Mouse (Mus musculus): ENCODE data around the gene Rbm42. TPM values are rescaled to one million over a fixed set of nuclear protein-coding genes. Genes with fewer than 3 reads are reported as not detected.

The Rbm42 gene
- total RNA-seq, 2 experiments from 2014 or later: 69.5 to 72.6 TPM

DNA sequence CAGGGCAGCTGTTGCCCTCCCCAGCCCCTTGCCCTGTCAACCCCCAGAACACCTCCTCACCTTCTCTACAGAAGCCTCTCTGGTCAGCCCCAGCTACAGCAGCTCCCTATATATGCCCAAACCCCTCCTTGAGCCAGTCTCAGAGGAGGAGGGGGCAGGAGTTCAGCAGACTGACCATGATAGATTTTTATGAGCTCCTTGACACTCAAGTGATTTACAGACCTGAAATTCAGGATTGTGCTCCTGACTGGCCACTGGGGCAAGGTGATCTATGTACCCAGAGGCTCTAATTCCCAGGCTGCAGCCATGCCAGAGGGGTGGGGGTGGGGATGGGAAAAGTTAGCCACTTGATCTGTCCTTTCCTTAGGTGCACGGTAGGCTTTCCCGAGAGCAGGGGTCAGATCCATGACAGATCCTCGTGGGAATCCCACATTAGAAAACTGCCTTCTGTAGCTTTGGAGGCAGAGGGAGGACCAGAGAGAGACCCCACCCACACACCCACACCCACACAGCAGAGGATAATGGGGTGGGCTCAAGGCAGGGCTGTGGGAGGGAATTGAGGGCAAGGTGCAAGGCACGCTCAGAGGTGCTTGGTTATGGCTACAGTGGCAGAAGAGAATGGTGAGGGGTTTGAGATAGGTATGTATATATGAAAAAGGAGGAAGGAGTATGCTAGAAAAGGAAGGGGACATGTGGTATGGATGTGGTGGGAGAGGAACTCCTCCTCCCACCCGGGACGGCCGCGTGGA, 37.3 kb downstream of the Rbm42 start, which contains the start of gene Upk1a:
Gene Upk1a, minus strand, starts transcription at position 194 of the 749 bp plus-strand sequence.
- Histone ChIP-seq H3K27ac (no peak within 1 kb of the TSS), H3K4me3 (no peak within 1 kb of the TSS)
- no peak for TF ChIP-seq CTCF (conservative IDR thresholded peaks at IDR 0.05)
- DNase-seq (ENCODE audit: low spot score in 2 of 2): no peak

DNA sequence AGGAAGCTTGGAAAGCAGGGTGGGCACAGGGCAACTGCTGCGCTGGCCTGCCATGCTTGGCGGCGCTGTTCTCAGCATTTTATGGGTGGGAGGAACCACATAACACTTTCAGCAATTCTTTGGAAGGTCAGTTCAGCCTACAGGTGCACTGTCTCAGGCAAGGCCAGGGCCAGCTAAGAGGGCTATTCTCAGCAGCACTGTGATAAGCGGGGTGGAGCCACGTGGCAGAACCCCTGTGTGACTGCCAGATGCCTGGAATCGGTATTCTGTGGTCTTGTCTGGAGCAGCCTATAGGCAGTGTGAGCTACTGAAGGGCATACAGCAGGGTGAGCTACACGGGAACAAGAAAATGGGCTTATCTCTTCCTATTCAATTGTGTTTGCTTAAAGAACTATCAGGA, 40.1 kb downstream of the Rbm42 start:
- Histone ChIP-seq H3K4me3 (no peak overlapping the region), H3K27ac (no peak overlapping the region)
- TF ChIP-seq CTCF (conservative IDR thresholded peaks at IDR 0.05): no peak
- no peak for DNase-seq (ENCODE audit: low spot score in 2 of 2)

GRCm38 (mm10) chr7:30608476-30608875, 41.6 kb downstream of the Rbm42 start:
- DNase-seq (ENCODE audit: low spot score in 2 of 2): no peak
- TF ChIP-seq CTCF (conservative IDR thresholded peaks at IDR 0.05): no peak
- no peak overlapping the region for H3K4me3 ChIP-seq
- H3K27ac ChIP-seq: no peak overlapping the region

DNA sequence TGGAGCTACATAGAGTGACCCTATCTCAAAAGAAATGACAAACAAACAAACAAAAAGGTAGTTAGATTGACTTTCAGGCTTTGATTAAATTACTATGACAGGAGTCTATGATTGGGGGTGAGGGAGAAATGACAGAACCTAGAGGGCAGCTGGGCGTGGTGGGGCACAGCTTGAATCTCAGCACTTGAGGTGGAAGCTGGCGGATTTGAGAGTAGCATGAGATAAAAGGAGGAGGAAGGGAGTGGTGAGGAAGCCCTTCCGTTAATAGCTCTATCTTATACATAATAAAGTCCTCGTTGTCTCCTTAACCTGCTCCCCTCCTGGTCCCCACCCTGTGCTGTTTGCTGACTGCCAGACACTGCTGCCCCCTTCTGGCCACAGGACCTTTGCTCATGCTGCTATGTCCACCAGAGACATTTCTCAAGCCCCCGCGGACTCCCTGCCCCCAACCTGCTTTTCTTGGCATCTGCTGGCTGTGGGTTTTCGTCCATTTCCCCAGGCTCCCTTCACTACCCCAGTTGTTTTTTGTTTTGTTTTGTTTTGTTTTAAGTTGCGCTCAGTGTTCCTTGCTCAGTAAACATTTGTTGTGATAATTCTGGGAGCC, 42.3 kb downstream of the Rbm42 start:
- Histone ChIP-seq H3K27ac (no peak overlapping the region), H3K4me3 (no peak overlapping the region)
- no peak for DNase-seq (ENCODE audit: low spot score in 2 of 2)
- peak; percentile 74 for TF ChIP-seq CTCF (conservative IDR thresholded peaks at IDR 0.05)

DNA sequence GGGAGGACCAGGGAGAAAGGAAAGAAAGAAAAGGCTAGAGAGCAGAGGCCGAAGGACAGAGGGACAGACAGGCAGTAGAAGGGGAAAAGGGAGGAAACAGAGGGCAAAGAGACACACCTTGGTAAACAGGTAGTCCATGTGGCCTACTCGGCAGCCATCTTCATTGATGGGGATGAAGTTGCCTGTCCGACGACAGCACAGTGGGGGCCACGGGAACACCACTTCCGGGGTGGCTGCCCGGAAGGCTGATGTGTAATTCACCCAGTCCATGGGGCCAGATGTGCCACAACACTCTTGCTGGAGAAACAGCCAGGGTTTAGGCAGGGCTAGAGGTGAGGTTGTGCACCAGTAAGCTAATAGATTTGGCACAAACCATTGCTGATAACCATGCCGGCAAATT, 45.2 kb downstream of the Rbm42 start:
- no peak for DNase-seq (ENCODE audit: low spot score in 2 of 2)
- Histone ChIP-seq H3K4me3 (no peak overlapping the region), H3K27ac (no peak overlapping the region)
- no peak for TF ChIP-seq CTCF (conservative IDR thresholded peaks at IDR 0.05)

GRCm38 (mm10) chr7:30604424-30604823, 45.7 kb downstream of the Rbm42 start:
- H3K4me3 ChIP-seq: no peak overlapping the region
- no peak for DNase-seq (ENCODE audit: low spot score in 2 of 2)
- H3K27ac ChIP-seq: no peak overlapping the region
- TF ChIP-seq CTCF (conservative IDR thresholded peaks at IDR 0.05): no peak

GRCm38 (mm10) chr7:30602583-30602982, 47.5 kb downstream of the Rbm42 start:
- no peak for DNase-seq (ENCODE audit: low spot score in 2 of 2)
- H3K4me3 ChIP-seq: no peak overlapping the region
- TF ChIP-seq CTCF (conservative IDR thresholded peaks at IDR 0.05): no peak

GRCm38 (mm10) chr7:30600651-30601050, 49.5 kb downstream of the Rbm42 start:
- no peak for TF ChIP-seq CTCF (conservative IDR thresholded peaks at IDR 0.05)
- no peak for DNase-seq (ENCODE audit: low spot score in 2 of 2)
- Histone ChIP-seq H3K4me3 (no peak overlapping the region), H3K27ac (no peak overlapping the region)

More at GRCm38 (mm10) chr7:30602583-30602982, 47.5 kb downstream of the Rbm42 start:
- no peak overlapping the region for H3K27ac ChIP-seq

GRCm38 (mm10) chr7:30599933-30600353, 50.2 kb downstream of the Rbm42 start:
- no peak for TF ChIP-seq CTCF (conservative IDR thresholded peaks at IDR 0.05)
- peak overlapping the region; percentile 38 for H3K4me3 ChIP-seq
- DNase-seq (ENCODE audit: low spot score in 2 of 2): peak; percentile 88 to 92
- H3K27ac ChIP-seq: no peak overlapping the region

DNA sequence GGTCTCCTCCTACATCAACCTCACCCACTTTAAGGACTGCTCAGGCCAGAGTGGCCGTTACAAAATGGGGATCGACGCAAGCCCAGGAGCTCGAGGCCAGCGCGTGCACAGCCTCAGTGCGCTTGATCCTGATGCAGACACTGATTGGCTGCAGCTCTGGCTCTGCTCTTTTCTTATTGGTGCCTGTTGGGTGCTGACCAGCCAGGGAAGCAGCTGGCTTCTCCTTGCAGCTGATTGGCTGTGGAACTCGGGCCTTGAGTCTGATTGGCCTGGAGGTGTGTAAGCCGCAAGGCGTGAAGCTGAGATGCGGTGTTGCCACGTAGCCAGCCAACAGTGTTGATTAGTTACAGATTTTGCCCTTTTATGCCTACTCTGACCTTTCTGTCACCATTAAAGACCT, 51.3 kb downstream of the Rbm42 start, which contains the start of gene Zbtb32:
Gene Zbtb32, minus strand, starts transcription at position 124 of the 400 bp plus-strand sequence.
- DNase-seq (ENCODE audit: low spot score in 2 of 2): no peak
- Histone ChIP-seq H3K4me3 (peak within 1 kb of the TSS; percentile 38), H3K27ac (no peak within 1 kb of the TSS)
- no peak for TF ChIP-seq CTCF (conservative IDR thresholded peaks at IDR 0.05)

DNA sequence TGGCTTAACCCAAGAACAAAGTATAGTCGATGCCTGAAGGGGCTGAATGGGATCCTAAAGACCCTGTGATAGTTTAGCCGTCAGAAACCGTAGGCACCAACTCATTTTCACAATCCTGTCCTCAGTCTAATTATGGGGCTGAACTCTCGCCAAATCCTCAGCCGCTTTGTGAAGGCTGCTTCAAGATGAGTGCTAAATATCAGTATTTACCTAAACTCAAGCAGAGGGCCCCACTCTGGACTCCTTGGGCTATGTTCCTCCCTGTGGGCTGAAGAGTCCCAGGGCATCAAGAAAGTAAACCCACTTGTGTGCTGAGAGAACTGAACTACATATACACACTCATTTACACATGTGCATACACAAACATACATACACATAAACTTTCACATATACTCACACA, 53.3 kb downstream of the Rbm42 start:
- DNase-seq (ENCODE audit: low spot score in 2 of 2): no peak
- TF ChIP-seq CTCF (conservative IDR thresholded peaks at IDR 0.05): no peak
- no peak overlapping the region for H3K4me3 ChIP-seq

DNA sequence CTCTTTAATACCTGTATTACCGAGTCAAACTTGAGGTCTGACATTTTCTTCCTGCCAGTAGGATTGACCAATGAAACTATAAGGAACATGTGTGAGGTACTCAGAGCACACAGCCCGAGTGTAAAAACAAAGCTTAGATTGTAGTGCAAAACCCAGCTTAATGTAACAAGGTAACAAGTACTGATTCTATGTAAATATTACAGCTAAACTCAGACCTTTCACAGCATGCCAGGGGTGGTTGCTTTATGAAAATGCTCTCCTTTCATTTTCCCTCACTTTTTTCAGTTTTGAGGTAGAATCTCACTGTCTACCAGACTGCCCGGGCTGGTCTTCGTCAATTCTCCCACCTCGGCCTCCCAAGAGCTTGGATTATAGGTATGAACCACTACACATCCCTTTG, 54.0 kb downstream of the Rbm42 start:
- Histone ChIP-seq H3K4me3 (no peak overlapping the region), H3K27ac (no peak overlapping the region)
- DNase-seq (ENCODE audit: low spot score in 2 of 2): no peak
- TF ChIP-seq CTCF (conservative IDR thresholded peaks at IDR 0.05): no peak

More for the DNA sequence above, 53.3 kb downstream of the Rbm42 start:
- no peak overlapping the region for H3K27ac ChIP-seq

- no peak for TF ChIP-seq CTCF (conservative IDR thresholded peaks at IDR 0.05)
- H3K27ac ChIP-seq: no peak overlapping the region
- no peak overlapping the region for H3K4me3 ChIP-seq
- no peak for DNase-seq (ENCODE audit: low spot score in 2 of 2)
These were observed 55.5 kb downstream of the Rbm42 start for GRCm38 (mm10) chr7:30594510-30595024.

Data from layer of hippocampus, adult 2 months (tissue).